ENCODE assay signal across 7 mouse cellular contexts in the genomic region with DNA sequence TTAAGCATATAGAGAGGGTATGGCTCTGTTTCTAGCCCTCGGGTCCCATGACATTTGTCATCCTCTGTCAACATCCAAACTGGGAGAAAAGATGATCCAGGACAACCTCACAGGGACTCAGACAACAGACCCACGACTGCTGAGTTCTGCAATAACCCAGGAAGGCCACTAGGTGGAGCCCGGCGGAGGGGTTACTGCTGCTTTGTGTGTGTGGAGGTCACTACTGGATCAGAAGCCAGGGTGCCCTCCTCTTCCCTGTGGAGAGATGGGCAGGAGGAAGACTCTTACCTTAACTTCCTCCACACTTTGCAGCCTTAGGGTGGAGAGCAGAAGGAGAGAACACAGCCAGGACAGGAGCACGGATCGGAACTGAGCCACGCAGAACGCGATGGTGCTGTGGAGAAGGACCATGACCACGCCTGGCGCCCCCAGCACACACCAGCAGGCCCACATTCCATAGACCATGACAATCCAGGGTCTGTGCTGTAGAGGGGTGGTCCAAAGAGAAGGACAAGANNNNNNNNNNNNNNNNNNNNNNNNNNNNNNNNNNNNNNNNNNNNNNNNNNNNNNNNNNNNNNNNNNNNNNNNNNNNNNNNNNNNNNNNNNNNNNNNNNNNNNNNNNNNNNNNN. TPM values are rescaled to one million over a fixed set of nuclear protein-coding genes. Genes with fewer than 3 reads are reported as not detected.
A peak's percentile ranks its signal among the peaks of the same experiment; 100 is the strongest.
DNase-seq lines count a peak whose midpoint lies in the region; ATAC-seq lines count a peak whose summit lies in the region.

No protein-coding gene starts in this region.

- no peak overlapping the region for H3K9ac ChIP-seq in forebrain, embryonic 11.5 days (ENCODE audit: low read length)

- H3K27ac ChIP-seq in forebrain, embryonic 11.5 days (ENCODE audit: low read depth, low read length) = no peak overlapping the region

- H3K9me3 ChIP-seq in forebrain, embryonic 11.5 days (ENCODE audit: control insufficient read depth, low read length) = no peaks in the 10 kb centered on the region

- peak; percentile 69 for ATAC-seq in forebrain, embryonic 11.5 days (replicated peaks; ENCODE audit: low FRiP score)

- H3K27me3 ChIP-seq in forebrain, embryonic 11.5 days (ENCODE audit: control insufficient read depth, insufficient read depth, low read length) = no peaks in the 10 kb centered on the region

- no peaks in the 10 kb centered on the region for H3K4me1 ChIP-seq in forebrain, embryonic 11.5 days (replicated peaks; ENCODE audit: control insufficient read depth, insufficient read depth, low read length)

- peak; percentile 66 for DNase-seq in MN1 (ENCODE audit: low spot score)
- peak; percentile 36 for DNase-seq in c-Kit-positive CD71-negative TER-119-negative erythroid progenitor cells, embryonic 14.5 days (ENCODE audit: low read depth)
- peak; percentile 86 for DNase-seq in forebrain, embryonic 11.5 days (ENCODE audit: low spot score)
- peak; percentile 77 for DNase-seq in heart, postnatal 4 days
- DNase-seq in layer of hippocampus, adult 8-10 months (ENCODE audit: low spot score in 2 of 2) = peak; percentile 18 to 21
- peak; percentile 49 for DNase-seq in lung, postnatal 36 days
- DNase-seq in right cerebral cortex, adult 2 months (ENCODE audit: low spot score in 2 of 2) = peak; percentile 50 to 72

- H3K36me3 ChIP-seq in forebrain, embryonic 11.5 days (ENCODE audit: control insufficient read depth, insufficient read depth, low read length) = no peaks in the 10 kb centered on the region

- no peak overlapping the region for H3K4me2 ChIP-seq in forebrain, embryonic 11.5 days (ENCODE audit: low read depth, low read length, severe bottlenecking)

- 54% methylated on average over 11 of the region's 11 CpGs for WGBS in forebrain, embryonic 11.5 days

- no peak overlapping the region for H3K4me3 ChIP-seq in forebrain, embryonic 11.5 days (ENCODE audit: low read depth, low read length)

RNA-seq across cellular contexts. Expression of a gene that starts 43.9 kb away (rescaled TPM):
- polyA plus RNA-seq in forebrain, embryonic 11.5 days (2014; fragmentation: Nextera tagmentation; extraction: Ambion mirVana) = 6.2 and 8.0 TPM in 2 replicates
- 1 to 10 TPM; 3.8 to 5.6 TPM for total RNA-seq in heart, postnatal 4 days (2021)
- total RNA-seq in layer of hippocampus, adult 8-10 months (2022) = 1 to 10 TPM; 1.4 to 2.1 (median 1.7) TPM

Comparison
In these comparisons a context has a peak if more than half of its experiments do, and no peak if none do; other contexts are left out.
1. DNase-seq: peak in every context shown above with its lines; median percentile 86 in forebrain, embryonic 11.5 days; 77 in heart, postnatal 4 days; 66 in MN1; 61 in right cerebral cortex, adult 2 months; 49 in lung, postnatal 36 days; 36 in c-Kit-positive CD71-negative TER-119-negative erythroid progenitor cells, embryonic 14.5 days; 20 in layer of hippocampus, adult 8-10 months.